Mouse (Mus musculus): ENCODE results near the gene Prim2. TPM values are rescaled to one million over a fixed set of nuclear protein-coding genes. Genes with fewer than 3 reads are reported as not detected.

Prim2 gene
- total RNA-seq (2015) (35.7 and 45.3 TPM in 2 replicates), total RNA-seq (2017) (48.3 and 51.7 TPM in 2 replicates)

DNA sequence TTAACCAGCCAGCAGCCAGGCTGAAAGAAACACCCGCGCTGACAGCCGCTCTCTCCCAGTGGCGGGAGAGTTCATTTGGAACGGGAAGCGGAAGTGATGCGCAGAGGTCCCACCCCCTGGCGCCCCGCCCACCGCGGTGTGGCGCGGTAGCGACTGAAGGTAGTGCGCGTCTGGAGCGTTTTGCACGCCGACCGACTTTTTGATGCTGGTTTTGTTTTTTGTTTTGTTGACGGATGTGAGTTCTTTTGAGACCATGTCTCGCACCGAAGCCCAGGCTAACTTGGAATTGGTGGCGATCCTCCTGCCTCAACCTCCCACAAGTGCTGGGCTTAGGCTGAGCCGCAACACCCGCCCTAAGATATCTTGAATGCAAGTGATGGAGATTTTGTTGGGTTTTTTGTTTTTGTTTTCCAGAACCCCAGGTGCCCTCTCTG lies at the start of gene Prim2:
Gene Prim2 (minus strand): TSS at position 88 of the 434 bp plus-strand sequence.
- ATAC-seq (ENCODE audit: poor library complexity, severe bottlenecking), result peak; percentile 92

DNA sequence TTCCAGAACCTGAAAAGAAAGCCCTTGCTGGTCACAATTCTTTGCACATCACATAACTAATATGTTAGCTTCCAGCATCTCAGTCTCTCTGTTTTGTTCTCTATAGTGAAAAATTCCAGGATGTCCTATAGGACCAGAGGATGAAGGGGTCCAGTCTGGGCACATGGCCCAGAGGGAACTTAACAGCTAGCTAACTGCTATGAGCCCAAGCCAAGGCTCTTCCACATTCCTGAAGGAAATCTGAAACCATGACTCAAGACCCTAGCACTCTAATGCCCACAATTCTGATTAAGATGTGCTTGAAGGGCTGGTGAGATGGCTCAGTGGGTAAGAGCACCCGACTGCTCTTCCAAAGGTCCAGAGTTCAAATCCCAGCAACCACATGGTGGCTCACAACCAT lies 48.0 kb upstream of the Prim2 start:
- no peak for ATAC-seq (ENCODE audit: poor library complexity, severe bottlenecking)

- no peak for ATAC-seq (ENCODE audit: poor library complexity, severe bottlenecking)
These were observed 45.2 kb upstream of the Prim2 start for GRCm38 (mm10) chr1:33714796-33715195.

DNA sequence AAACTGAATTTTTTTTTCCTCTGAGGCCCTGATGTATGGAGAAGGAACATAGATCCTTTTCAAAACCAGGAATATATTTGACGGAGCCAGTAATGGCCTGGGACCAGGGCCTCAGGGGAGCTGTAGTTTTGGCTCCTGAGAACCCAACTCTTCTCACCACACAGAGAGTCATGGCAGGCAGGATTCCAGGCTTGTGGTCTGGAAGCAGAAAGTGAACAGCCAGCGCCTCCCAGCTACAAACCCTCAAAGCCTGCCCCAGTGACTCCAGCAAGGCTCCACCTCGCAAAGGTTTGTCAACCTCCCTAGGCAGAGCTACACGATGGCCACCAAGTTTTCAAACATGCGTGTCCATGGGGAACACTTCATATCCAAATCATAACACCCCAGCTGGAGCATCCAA lies 42.4 kb upstream of the Prim2 start:
- no peak for ATAC-seq (ENCODE audit: poor library complexity, severe bottlenecking)

- ATAC-seq (ENCODE audit: poor library complexity, severe bottlenecking), result no peak
These were observed 40.0 kb upstream of the Prim2 start for GRCm38 (mm10) chr1:33709615-33710014.

DNA sequence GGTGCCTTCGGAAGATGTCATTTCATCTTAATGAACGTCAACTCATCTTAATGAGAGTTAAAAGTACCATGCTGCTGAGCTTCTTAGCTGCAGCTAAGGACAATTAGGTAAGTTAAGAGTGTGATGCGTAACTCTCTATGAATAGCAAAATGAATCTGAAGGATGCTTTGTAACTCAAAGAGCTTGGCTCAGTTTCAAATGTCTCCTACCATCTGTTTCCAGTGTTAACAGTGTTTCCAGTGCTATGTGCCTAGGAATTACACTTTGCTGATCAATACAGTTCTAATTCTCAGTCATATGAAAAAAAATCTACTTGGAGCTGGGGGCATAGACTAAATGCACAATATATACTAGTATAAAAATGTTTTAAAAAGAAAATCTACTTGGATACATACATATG lies 31.6 kb upstream of the Prim2 start:
- ATAC-seq (ENCODE audit: poor library complexity, severe bottlenecking), result no peak

DNA sequence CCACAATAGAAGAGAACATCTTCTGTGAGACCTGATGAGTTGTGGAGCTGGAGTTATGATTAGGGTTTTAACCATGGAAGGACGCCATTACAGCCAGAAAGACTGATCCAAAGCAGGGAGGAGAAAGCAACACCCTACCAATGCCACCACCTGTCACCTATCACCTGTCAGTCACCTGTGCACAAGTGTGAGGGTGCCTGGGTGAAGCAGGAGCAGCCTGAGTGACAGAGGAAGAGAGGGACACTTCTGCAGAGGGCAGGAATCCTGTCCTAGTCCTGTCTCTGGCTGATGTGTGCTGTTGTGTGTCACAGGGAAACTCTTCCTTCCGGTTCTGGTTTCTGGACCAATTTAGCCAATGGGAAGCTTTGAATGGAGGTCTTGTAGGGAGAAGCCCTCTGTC lies 26.4 kb upstream of the Prim2 start:
- ATAC-seq (ENCODE audit: poor library complexity, severe bottlenecking), result no peak

DNA sequence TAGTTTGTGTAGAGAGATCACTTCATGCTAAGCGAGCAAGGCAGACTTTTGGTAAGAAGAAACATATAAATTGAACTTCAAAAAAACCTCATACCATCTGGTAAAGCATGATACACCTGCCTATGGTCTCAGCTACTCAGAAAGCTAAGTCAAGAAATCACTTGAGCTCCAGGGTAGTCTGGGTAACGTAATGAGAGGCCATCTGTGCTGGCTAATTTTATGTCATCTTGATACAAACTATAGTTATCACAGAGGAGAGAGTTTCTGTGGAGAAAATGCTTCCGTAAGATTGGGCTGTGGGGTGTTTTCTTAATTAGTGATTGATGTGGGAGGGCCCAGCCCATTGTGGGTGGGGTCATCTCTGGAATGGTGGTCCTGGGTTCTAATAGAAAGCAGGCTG lies 24.3 kb upstream of the Prim2 start:
- no peak for ATAC-seq (ENCODE audit: poor library complexity, severe bottlenecking)

DNA sequence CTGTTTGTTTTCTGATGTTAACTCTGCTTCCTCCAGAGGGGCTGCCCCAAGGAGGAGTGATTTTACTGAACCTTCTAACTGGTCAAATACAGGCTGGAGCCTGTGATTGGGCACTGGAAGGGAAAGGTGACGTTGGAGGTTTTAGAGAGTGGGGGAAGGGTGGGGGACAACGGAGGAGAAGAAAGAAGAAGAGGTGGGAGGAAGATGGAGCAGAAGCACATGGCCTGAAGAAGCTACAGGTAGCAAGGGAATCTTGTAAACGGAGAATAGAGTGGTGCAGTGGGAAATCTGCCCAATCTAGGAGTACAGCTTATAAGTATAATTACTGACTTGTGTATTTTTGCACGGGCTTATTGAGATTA lies 20.5 kb upstream of the Prim2 start:
- no peak for ATAC-seq (ENCODE audit: poor library complexity, severe bottlenecking)

DNA sequence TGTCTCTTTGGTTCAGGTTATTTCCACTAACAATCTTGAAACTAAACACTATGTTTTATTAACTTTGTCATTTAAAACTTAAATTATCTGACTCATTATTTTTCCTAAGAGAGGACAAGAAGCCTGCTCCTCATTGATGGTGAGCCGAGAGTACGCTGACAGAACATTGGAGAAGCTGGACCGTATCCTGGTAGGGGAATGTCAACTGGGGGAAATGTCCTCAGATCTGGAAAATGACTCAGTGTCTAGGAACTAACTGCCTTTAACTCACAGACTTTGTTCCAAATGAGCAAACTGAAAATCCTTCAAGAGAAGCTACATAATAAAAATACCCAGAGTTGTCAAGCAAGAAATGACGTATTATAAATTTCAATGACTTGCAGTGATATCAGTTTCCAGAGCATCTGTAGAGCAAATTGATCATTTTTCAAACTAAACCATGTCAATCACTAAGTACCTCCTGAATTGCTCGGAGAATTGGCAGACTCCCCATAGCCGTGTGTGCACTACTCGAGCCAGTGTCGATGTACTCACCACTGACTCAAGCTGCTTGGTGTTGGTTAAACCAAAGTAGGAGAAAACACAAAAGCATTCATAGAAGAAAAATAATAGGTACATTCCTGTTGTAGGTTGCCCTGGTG lies 20.0 kb upstream of the Prim2 start:
- no peak for ATAC-seq (ENCODE audit: poor library complexity, severe bottlenecking)

- no peak for ATAC-seq (ENCODE audit: poor library complexity, severe bottlenecking)
These were observed 19.2 kb upstream of the Prim2 start for GRCm38 (mm10) chr1:33688810-33689209.

DNA sequence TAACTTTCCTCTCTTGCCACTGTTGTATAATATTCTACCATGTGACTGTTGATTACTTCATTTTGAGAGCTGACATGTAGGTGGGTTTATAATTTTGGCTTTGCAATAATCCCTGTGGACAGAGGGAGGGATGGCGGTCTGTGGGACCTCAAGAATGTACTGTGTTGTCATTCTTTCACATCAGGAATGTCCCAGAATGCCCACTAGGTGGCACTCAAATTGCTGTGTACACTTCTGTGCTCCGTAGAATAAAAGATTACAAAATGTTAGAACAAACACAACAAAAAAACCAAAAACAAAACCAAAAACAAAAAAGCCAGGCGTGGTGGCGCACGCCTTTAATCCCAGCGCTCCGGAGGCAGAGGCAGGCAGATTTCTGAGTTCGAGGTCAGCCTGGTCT lies 14.9 kb upstream of the Prim2 start:
- peak; percentile 91 for ATAC-seq (ENCODE audit: poor library complexity, severe bottlenecking)

DNA sequence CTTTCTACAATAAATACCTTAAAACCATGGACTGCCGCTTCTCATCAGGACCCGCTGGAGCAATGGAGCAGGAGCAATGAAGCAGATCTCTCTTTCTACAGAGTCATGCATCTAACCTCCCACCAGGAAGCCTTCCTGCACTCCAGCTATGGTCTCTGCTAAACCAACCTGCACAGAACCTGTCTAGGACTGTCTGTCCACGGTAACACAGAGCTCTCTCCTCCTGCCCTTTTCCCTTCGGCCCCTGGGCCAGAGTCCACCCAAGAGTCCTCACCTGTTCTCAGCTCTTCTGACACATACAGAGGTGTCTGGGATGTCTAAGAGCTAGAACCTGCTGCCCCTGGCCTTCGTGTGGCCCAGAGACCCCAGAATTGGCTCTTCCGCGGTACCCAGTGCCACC lies 11.3 kb upstream of the Prim2 start:
- ATAC-seq (ENCODE audit: poor library complexity, severe bottlenecking), result no peak

DNA sequence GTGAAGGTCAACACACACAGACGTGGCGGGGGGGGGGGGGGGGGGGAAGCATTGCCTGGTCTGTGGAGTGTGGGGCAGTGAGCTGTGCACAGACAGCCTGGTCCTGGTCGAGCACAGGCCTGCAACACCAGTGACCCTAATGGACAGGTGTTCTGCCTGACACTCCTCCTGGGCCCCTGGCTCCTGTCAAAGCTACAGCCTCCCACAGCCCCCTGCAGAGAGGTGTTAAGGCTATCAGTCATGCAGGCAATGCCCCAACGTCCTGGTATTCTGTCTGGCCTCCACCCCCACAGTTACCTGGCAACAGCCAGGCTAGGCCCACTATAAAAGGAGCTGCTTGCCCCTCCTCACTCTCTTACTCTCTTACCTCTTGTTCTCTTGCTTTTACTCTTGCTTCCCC lies 10.8 kb upstream of the Prim2 start:
- no peak for ATAC-seq (ENCODE audit: poor library complexity, severe bottlenecking)

DNA sequence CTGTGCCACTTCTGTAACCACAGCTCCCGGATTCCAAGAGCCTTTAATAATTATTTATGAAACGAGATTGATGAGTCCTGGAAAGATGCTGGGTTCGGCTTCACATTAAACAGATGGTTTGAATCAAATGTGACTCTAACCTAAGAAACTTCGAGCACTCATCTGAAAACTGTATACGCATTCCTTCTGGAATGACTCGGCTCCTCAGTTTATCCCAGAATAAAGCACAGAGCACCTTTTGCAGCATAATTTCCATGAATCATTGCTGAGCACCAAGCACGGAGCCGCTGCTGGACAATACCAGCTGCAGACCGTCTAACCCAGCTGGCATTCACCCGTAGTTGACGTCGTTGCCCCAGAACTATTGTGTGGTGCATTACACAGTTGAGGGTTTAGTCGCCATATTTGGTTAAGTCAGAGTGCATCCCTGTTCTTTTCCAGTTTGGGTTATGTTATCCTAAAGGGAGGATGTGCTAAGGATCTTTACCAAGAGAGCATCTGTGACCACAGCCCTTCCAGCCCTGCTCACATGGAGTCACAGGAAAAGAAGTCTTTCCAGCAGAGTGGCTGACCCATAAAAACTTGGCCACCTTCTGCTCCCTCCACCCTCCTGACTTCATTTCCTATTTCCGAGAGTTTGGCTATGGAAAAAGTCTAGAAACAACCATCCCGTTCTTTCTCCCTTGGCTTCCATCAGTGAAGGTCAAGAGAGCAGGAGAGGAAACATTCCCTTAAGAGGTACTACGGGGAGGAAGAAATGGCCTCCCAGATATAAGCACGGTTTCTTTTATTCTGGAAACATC lies 3.8 kb upstream of the Prim2 start:
- ATAC-seq (ENCODE audit: poor library complexity, severe bottlenecking), result no peak

DNA sequence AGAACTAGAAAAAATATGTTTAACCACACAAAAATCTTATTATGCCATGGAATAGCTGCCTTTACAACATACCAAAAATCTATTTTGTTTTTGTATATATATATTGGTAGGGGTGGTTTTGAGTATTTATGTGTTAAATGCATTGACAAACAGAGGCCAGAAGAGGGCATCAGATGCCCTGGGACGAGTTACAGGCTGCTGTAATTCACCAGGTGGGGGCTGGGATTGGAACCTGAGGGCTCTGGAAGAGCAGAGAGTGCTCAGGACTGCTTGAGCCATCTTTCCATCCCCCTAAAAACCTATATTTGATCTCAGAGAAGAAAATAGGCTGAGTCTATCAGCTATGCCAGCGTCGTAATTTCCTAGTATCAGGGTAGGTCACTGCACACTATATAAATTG lies 2.9 kb upstream of the Prim2 start:
- 0 out of 2 replicates have a peak, but pooled peaks have one; percentile 28 for ATAC-seq (ENCODE audit: poor library complexity, severe bottlenecking)

GRCm38 (mm10) chr1:33672083-33672482 lies 2.5 kb upstream of the Prim2 start:
- ATAC-seq (ENCODE audit: poor library complexity, severe bottlenecking), result no peak

DNA sequence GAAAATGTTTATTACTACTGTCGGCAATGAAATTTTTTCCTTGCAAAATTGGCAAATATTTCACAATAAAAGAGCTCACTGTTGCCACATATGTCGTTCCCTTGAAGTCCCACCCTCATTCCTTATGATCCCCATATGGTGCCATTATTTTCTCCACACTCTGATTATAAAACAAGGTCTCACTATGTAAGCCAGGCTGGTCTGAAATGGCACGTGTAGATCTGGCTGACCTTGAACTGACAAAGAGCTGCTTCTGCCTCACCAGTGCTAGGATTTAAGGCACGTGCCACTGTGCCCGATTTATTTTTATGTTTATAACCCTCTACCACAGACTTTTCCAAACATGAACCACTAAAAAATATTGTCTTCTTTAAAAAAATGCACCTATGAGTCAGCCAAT lies 1.8 kb upstream of the Prim2 start:
- ATAC-seq (ENCODE audit: poor library complexity, severe bottlenecking), result no peak

- ATAC-seq (ENCODE audit: poor library complexity, severe bottlenecking), result peak; percentile 74
These were observed 595 bp upstream of the Prim2 start for GRCm38 (mm10) chr1:33670164-33670616.

DNA sequence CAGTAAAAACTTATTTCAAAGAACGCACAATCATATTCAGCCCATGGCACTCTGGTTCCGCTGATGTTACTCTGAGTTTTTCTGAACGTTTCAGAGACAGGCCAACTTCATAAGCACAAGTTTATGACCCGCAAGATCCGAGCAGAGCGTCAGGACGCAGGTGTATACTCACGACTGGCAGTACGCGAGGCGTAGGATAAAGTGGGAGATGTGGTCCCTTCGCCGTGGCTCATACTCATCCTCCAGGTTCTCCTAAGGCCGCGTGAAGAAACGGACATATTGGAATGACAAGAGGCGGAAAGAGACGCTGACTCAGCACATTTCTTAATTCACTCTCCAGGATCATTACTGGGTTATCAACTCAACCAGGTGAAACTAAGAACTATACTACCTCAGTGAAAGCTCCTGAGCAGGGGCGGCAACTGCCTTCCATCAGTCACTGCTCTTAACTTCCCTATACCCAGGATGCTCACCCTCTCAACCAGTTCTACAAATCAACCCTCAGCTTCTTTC lies 5.9 kb downstream of the Prim2 start:
- ATAC-seq (ENCODE audit: poor library complexity, severe bottlenecking), result no peak

DNA sequence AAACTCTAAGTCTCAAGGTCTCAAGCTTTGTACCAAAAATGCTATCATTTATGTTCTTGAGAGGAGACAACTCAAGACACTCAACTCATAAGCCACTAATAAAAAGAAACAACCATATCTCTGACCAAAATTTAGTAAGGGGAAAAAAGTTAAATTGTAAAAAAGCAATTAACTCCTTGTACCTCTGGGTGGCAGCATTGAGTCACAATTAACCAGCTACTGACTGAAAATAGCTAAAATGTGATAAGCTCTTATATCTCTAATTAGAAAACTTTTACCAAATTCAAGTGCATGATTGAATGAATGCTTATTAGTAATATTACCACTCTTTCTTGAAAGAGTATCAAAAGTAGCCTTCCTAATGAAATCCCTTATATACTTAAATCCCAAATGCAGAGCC lies 6.4 kb downstream of the Prim2 start:
- ATAC-seq (ENCODE audit: poor library complexity, severe bottlenecking), result peak; percentile 80

DNA sequence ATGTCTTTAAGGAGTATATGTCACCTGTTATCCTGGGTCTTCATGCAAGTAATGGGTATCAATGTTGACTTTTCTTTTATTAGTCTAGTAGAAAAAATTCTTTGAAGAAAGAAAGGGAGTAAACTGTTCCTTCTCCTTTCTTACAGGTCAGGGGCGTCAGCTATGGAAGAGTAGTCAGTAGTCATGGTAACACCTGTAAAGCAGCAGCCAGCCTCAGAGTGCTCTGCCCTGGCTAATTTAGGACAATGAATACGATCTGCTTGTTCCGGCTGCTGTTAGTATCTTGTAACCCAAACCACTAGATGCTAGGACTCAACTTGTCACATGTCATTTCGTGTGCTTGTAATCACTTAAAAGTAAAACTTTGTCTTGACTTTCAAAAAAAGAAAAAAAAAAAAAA lies 11.3 kb downstream of the Prim2 start:
- ATAC-seq (ENCODE audit: poor library complexity, severe bottlenecking), result no peak
